Mouse (Mus musculus): ENCODE data around the gene Gm5269.

The Gm5269 gene

DNA sequence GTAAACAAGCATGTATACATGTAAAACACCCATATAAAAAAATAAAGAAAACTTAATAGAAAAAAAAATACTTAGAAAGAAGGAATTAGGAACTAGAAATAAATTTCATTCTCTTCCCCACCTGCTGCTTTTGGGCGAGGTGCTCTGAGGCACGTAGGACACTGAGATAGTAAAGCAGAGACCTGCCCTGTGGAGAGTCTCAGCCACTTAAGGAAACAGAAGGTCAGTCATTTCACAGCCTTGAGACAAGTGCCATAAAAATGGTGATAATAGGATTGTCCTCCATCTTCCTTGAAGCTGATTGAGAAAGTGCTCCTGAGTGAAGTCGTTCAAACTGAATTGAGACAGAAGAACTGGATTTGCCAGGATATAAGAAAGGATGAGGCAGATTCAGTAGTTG lies 12.6 kb downstream of the Gm5269 start:
- DNase-seq (ENCODE audit: low spot score in 2 of 2): no peak

DNA sequence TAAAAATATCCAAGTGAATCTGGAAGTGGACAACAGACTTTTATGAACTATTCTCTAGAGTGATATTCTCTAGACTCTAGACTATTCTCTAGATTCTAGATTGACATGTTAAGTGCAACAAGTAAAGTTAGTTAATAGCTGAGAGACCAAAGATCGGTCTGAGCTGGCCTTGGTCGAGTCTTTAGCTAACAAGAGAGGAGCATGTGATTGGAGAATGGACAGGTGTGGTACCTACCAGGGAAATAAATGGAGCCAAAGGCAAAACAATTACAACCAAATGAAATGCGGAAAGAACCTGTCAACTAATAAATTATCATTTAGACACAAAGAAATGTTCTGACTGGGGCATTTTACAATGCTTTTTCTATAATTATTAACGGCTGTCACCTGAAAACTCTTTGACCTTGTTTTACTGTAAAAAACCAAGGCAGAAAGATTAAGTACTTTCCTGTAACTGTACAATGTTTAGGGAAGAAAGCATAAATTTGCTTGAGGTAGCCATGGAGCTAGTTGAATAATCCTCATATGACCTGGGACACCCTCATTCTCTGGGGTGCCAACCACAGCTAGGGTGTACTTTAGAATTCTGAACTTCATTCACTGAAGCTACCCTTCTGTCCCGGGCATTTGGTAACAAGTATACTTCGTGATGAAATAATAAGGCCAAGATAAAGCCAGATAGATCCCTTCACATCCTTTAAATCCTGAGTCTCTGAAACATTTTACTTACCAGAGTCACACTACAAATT lies 13.4 kb downstream of the Gm5269 start:
- DNase-seq (ENCODE audit: low spot score in 2 of 2): no peak

DNA sequence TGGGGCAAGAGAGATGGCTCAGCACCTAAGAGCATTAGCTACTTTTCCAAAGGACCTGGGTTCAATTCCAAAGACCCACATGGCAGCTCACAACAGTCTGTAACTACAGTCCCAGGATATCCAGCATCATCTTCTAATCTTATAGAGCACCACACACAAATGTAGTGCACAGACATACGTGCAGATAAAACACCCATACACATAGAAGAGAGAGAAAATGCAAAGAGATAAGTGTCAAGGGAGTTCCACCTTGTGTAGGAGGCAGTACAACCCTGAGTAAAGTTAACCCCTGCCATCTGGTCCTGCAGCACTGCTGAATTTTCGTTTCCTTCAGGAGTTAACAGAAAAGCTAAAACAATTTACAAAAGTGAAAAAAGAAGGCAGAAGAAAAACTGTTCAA lies 14.4 kb downstream of the Gm5269 start:
- DNase-seq (ENCODE audit: low spot score in 2 of 2): no peak

DNA sequence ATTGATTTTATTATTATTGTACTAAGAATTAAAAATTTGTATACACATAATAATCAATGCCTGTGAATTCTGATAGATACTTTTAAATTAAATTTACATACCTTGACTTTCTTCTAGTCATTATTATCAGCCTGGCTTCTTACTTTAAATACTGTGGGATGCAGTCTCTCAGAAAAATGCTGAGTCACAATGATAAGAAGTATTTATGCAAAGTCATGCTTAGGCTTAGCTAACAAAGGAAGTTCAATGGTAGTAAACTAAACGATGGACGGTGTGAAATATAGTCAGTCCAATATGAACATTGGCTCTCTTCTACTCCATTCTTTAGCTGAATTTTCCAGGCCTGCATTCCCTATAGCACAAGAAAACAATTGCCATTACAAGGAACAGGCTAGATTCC lies 16.8 kb downstream of the Gm5269 start:
- no peak for DNase-seq (ENCODE audit: low spot score in 2 of 2)

DNA sequence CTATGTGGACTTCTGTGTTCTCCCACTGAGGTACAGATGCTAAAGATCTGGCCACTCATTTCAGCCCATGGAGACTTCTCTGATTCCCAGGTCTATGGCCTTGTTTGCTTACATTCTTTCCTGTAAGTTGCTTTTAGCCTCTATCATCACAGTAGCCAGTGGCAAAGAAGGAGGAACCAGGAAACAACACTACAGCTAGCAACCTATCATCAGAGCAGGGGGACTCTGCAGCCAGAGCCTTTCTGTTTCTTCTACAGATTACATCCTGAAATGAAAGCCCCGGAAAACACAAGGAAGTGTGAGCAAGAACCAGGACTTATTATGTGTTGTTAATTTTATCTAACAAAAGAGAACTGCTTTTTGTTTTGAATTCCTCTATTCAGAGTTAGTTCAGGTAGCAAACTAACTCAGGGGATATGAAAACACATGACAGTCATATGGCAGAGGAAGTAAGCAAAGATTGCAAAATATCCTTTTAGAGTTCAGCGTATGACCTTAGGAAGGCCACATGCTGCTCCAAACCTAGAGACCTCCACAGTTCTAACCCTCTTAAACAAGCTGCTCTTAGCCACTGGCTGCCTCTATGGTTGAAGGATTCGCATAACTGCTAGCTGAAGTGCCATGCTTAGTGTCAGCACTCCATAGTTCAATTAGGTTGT lies 21.5 kb downstream of the Gm5269 start:
- DNase-seq (ENCODE audit: low spot score in 2 of 2): no peak

DNA sequence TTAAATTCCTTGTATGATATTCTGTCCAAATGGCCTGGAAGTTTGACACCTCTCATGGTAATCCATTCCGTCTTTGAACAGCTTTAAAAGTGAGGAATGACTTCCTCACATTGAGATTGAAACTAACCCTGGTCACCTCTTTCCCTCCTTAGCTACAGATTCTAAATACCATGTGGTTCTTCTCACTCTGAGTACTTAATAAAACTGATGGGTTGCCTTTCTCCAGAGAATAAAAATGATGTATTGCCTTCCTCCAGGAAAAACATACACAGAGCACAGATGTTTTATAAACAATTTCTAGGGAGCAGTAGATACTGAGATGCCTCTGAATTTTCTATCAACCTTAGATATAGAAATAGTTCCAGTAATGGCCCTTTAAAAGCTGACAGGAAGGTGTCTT lies 22.0 kb downstream of the Gm5269 start:
- no peak for DNase-seq (ENCODE audit: low spot score in 2 of 2)

DNA sequence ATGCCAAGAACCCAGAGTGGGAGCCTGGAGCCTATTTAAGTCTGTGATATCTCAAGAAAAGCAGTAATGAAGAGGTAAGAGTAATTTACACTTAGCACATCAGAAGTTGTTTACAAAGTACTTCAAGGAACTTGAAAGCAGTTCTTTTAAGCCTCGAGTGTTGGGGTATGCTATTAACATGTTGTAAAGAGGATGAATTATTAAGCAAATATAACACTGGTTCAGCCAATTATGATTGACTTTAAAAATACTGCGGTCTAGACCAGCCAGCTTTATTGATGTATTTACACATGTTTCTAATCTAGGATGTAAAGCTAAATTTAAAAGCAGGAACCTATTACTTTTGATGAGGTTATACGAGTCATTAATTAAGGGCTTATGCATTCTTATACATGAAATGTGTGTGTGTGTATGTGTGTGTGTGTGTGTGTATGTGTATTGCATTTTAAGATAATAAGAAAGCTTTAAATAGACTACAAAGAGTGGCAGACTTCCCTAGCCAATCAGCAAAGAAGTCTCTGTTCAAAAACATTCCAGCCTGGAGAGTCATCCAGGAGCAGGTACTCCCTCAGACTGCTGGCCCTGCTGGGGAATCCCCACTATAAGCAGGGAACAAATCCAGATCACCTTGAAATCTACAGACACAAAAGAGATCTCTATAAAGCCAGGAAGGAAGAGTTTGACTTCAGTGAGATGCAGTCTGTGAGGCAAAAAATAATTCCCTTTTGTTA lies 23.6 kb downstream of the Gm5269 start:
- DNase-seq (ENCODE audit: low spot score in 2 of 2): no peak

DNA sequence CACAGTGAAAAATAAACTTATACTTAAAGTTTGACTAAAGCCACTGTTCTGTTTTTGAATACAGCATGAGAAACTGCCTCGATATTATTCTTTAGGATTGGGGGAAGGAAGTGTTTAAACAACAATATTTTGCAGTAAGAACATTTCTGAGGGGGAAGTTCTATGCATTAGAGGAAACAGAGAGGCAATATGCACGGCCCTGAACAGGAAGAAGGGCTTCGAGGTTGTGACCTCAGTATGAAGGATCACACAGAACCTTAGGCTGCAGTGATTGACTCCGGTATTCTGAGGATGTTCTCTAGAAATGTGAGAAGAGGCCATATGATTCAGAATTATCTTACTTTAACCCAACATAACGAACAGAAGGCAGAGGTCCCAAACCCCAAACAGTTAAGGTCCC lies 24.3 kb downstream of the Gm5269 start:
- DNase-seq (ENCODE audit: low spot score in 2 of 2): no peak

DNA sequence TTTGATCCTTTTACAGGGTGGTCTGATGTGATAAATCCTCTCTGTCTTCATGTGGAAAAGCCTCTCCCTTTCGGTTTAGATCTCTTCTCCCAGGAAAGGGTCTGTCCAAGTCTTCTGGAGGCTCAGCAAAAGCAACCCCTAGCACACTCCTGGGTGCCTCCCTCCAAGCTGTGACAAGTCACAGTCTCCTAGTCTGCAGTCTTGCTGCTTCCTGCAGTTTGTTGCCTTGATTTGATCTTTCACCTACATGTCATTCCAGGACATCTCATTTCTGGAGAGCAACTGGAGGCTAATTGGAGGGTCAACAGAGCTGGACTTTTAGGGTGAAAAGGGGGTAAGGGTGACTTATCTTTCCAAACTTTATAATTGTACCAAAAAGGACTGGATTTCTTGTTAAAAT lies 24.8 kb downstream of the Gm5269 start:
- no peak for DNase-seq (ENCODE audit: low spot score in 2 of 2)

DNA sequence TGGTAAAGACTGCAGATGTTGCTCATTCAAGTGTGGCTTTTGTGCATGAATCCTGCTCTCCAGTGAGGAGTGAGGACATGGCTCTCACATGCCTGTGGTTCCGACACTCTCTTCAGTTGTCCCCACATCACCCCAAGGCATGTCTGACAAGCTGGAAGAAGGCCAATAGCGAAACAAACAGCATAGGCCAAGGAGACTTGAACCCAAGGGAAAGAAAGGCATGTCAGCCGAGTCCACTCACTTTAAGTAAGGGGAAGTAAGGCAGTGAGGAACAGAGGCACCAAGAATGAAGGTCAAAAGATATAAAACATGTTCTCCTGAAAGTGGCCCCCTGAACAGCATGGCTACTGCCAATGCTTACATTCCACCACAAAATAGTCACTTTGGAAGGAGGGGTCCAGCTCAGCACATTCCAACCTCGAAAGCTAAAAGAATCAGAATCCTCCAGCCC lies 25.5 kb downstream of the Gm5269 start:
- no peak for DNase-seq (ENCODE audit: low spot score in 2 of 2)

DNA sequence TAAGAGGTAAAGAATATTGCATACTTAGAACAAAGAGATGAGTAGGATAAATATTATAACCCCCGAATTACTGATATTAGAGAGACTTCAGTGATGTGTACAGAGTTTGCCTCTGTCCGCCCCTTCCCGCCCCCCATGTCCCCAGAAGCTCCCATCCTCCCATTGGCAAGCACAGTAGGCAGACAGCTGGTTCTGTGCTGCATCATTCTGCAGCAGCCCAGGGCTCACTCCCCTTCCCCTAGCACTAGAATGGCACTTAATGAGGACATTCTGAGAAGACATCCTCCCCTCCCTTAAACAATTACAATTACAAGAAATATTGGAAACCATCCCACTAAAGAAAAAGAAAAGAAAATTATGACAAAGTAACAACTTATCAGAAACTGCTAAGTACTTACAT lies 26.4 kb downstream of the Gm5269 start:
- no peak for DNase-seq (ENCODE audit: low spot score in 2 of 2)

DNA sequence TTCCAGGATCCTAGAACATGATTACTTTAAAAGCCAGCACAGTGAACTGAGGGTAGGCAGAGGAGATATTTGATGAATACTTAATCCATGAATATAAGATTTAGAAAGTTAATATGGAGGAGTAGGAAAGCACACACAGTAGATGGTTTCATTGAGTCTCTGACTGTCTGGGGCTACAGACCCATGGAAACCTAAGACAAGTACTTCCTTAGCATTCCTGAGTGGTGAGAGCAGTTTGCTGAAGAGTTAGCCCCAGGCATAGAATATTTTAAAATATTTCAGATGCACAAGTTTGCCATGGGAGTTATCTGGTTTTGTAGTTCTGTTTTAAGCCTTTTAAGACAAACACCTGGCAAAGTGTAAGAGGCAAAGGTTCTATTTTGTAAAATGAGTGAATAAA lies 28.9 kb downstream of the Gm5269 start:
- no peak for DNase-seq (ENCODE audit: low spot score in 2 of 2)

DNA sequence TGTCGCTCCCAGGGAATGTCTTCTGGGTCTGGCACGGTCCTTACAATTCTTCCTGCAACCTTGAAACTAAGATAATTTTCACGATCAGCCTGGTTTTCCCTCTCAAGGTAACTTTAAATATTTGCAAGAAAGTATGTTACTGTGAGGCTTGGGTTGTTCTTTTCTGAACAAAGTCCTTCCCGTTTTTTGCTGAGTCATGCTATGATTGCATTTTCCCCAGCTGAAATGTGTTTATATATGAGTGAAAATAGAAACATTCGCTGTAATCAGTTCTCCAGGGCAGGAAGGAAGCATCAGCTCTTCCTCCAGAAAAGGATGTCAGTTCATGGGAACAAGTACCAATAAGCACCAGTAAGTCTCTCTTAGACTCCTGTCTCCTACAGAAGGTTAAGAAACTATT lies 29.7 kb downstream of the Gm5269 start:
- no peak for DNase-seq (ENCODE audit: low spot score in 2 of 2)

DNA sequence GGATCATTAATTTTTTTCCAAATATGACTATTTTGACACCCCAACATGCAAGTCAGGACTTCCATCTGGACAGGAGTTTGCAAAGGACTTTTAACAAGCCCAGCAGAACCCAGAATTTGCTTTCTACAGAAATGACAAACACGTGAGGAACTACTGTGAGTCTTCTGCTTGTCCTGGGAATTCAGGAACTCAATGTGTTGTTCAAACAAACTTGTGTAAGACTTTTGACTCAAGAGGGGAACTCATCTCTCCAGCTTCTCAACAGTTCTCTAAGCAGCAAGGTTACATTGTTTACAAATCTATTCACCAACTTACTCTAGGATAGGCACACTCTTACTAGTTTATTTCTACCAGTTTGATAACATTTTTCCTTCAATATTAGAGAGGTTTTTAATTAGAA lies 32.0 kb downstream of the Gm5269 start:
- DNase-seq (ENCODE audit: low spot score in 2 of 2): no peak

DNA sequence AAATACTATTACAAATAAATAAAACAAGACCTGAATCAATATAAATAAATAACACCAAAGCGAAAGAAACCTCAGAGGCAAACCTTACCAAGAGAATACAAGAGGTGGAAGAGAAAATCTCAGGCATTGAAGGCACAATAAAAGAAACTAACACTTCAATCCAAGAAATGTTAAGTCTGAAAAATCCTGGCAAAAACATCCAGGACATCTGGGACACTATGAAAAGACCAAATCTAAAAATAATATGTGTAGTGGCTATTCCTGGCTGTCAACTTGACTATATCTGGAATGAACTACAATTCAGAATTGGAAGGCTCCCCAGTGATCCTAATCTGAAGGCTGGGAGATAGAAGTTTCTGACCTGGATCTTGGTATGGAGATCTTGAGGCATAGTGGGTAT lies 44.6 kb downstream of the Gm5269 start:
- no peak for DNase-seq (ENCODE audit: low spot score in 2 of 2)

All from spleen, postnatal 10 days (tissue).